Mouse (Mus musculus): Measurements from ENCODE around the gene Il12b.
"Not testable (repeated sequence)": the region's sequence is repeated elsewhere in the genome, so short reads cannot be mapped to it uniquely, and the experiment has no call there.

Il12b gene

DNA sequence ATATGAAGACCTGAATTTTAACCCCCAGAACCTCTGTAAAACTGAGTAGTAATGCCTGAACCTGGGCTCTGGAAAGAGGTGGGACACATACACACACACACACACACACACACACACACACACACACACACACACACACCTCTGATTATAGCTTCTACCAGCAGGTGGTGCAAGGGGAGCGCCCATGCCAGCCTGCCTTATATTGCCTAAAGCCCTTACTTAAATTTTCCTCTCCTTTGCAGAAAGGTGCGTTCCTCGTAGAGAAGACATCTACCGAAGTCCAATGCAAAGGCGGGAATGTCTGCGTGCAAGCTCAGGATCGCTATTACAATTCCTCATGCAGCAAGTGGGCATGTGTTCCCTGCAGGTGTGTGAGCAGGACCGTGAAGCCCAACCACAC, 12.4 kb downstream of the Il12b start:
- no peak for DNase-seq (ENCODE audit: low read depth)

DNA sequence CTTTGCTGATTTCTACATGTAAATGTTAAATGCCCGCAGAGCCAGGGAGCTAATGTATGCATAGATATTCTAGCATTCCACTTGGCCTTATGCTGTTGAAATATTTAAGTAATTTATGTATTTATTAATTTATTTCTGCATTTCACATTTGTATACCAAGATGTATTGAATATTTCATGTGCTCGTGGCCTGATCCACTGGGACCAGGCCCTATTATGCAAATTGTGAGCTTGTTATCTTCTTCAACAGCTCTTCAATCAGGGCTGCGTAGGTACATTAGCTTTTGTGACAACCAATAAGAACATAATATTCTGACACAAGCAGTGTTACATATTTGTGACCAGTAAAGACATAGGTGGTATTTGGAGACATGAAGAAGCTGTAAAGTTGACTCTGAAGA, 13.5 kb downstream of the Il12b start:
- DNase-seq (ENCODE audit: low read depth): no peak

DNA sequence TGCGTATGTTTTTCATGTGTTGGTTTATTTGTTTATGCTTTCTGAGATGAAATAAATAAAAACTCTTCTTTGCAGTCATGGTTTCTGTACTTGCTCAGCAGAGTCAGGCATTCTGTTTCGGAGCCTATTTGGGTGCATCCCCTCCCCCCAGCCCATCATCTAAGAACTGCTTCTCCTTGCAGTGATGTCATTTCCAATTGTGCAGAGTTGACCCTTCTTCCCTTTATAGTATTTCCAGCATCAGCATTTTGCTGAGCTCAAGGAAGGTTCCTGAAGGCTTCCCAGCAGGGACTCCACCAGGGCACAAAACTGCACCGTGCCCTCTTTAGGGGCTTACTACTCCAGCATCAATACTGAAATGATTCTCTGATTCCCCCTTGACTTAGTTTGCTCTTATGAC, 14.7 kb downstream of the Il12b start:
- no peak for DNase-seq (ENCODE audit: low read depth)

DNA sequence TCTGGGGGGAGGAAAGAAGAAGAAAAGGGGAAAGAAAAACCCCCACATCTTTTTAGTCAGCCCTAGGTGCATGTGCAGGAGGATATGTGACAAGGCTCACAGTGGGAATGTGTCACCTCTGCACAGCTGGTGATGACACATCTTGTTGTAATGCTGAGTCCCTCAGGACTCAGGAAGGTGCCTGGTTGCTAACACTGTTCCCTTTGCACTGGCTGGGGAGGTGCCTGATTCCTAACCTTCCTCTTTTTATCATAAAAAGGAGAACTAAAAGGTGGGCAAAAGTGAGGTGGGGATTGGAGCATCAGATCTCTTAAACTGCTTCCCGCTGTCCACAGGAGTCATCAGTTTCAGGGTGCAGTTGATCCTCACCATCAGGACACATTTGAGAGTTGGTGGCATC, 17.5 kb downstream of the Il12b start:
- no peak for DNase-seq (ENCODE audit: low read depth)

DNA sequence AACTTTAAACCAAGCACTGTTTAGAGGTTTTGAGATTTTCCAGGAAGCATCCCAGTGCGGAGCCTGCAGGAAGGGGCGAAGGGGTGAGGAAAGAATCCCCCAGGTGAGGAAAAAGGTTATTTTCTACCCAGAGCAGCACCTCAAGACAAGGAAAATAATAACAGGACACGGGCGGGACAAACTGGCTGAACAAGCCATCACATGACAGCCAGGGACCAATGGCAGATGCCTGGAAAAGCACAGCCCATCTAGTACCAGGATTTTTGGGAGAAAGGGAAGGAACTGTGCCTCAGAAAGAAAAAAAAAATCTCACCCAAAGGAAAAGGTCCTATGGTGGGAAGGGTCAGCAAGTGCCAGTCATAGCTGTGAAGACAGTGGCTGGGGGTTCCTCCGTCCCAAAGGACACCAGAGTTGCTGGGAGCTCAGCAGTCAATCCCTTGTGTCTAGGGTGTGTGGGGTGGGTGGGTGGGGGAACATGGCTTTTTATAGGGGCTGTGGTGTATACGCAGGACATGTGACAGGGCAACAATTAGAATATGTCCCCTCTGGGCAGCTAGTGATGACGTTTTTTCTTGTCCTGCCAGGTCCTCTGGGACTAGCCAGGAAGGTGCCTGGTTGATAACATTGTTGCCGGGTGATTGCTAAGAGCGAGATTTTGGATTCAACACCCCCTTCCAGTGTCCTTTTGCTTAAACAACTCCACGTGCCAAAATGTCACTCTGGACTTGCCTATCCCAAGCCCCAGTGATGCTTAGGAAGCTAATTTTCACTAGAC, 22.7 kb downstream of the Il12b start:
- DNase-seq (ENCODE audit: low read depth): no peak

DNA sequence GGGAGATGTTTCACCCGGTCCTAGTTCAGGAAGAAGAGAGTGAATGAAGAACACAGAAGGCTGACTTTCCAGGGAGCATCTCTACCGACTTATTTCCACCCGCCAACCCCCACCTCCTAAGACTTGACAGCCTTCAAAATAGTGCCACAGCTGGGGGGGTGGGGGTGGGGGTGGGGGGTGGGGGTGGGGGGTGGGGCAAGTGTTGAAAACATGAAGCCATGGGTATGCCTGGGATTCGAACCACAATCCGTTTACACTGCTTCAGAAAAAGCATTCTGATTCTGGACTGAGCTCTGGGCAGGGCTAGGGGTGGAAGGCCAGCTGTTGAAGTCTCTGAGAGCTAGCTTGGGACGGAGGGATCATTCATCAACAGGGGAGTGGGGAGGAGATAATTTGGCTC, 23.4 kb downstream of the Il12b start:
- DNase-seq (ENCODE audit: low read depth): no peak

DNA sequence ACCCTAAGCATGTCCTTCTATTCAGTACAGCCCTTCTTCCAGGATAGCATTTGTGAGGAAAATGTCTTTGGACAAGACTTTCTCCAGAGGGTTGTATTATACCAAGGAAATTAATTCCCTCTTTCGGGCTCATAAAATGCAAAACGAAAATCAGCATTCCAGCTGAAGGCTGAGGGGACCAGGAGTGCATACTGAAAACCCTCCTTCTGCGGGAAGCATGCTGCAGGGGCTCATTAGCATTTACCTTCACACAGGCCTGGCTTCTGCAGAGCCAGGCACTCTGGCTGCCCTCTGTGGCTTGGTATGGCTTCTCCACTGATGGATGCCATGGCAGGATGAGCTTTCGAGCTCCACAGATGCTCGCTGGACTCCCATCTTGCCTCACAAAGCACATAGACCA, 24.1 kb downstream of the Il12b start:
- no peak for DNase-seq (ENCODE audit: low read depth)

DNA sequence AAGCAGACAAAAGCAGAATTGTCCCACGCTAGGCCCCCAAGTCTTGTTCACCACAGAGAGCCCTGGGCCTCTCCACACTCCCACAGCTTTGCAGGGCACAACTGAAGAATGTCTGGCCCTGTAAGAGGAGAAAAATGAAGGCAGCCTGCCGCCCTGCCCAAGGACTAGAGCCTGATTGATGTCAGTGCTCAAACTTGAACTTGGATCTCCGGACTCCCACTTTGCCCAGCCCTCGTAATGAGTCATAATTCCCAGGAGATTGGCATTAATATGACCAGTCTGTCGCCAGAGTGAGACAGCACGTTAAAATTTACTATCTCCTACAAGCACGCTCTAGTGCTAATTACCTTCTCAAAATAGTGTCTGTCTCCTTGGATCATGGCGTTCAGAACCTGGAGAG, 25.1 kb downstream of the Il12b start:
- no peak for DNase-seq (ENCODE audit: low read depth)

DNA sequence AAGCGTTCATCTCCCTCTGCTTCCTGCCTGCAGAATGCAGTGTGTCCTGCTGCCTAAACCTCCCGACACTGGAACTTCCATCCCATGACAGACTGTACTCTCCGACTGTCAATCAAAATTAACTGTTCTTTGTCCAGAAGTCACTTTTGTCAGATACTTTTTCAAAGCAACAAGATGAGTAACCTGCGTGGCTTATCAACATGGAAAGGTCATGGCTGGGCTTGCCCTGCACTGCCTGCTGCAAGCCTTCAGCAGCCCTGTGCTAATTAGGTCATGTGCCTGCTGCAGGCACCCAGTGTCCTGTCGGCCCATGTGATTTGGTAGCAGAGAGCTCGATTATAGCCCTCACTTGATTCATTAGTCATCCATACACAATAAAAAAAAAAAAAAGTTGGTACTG, 25.8 kb downstream of the Il12b start:
- no peak for DNase-seq (ENCODE audit: low read depth)

DNA sequence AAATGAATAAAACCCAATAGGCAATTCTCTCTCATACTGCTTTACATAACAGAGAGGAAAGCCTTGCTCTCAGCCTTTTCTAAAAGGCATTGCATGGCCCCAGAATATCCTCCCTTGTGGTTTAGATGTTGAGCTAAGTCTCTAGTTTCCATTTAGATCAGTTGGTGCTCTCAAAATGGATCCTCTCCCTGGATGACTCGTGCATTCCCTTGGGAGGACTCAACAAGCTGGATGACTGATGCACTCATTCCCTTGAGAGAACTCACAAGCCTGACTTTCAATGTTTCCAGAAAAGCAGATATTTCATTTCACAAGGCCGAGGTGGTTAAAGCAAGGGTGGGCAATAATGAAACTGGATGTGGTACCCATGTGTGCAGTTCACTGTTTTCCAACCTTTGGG, 28.1 kb downstream of the Il12b start:
- no peak for DNase-seq (ENCODE audit: low read depth)

DNA sequence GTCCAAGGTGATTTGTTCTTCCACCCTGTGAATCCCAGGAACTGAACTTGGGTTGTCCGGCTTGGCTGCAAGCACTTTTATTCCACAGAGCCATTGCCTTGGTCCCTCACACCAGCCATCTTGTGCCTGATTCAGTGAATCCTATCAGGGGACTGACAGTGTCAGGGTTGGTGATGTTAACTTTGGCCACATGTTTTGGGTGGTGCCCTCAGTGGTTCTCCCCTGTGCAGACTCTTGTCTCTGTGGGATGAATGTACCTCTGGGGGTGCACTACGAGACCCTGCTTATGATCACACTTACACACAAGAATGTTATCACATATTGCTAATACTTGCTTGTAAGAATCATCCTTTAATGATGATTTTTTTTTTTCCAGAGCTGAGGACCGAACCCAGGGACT, 30.2 kb downstream of the Il12b start:
- no peak for DNase-seq (ENCODE audit: low read depth)

DNA sequence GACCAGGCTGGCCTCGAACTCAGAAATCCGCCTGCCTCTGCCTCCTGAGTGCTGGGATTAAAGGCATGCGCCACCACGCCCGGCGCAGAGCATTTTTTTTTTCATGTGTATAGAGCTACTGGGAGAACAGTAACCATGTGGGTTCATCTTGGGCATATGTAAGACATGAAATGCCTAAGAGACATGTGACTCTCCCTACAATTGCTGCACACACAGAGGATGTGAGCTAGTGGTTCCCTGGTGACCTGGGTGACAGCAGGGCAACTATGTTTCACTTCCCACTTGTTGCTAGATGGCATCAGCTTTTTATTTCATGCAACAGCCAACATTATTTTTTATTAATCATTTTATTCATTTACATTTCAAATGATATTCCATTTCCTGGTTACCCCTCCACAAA, 37.9 kb downstream of the Il12b start:
- no peak for DNase-seq (ENCODE audit: low read depth)

DNA sequence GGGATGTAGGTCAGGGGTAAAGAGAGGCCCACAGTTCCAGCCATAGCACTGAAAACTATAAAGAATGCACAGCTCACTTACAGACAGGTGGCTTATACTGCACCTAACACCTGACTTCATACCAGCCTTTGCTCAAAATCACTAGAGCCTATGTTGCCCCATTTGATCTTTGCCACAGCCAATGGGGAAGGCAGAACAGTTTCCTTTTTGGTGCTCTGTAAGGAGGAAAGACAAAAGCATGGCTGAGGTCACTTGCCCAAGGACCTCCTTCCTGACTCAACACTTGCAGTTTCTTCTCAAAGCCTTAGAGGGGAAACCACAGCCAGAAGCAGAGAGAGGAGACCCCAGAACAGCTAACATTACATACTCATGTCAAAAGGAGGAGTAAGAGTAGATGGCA, 51.2 kb downstream of the Il12b start:
- no peak for DNase-seq (ENCODE audit: low read depth)

DNA sequence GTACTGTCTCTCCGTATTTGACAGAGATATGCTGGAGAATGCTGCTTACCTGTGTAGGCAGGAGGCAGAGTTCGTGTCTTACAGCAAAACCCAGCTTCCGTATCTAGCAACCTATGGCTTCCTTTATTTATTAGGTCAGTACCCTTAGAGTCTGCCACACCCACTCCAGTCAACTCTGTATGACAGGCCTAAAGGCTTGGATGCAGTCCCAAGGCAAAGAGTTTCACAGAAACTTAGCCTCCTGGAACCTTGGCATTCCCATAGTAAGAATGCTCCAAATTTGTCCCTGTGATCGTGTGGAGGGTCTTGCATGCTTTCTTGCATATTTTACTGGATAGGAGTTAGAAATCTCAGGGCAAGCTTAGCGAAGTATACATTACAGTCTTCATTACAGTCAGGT, 52.2 kb downstream of the Il12b start:
- DNase-seq (ENCODE audit: low read depth): not testable (repeated sequence)

DNA sequence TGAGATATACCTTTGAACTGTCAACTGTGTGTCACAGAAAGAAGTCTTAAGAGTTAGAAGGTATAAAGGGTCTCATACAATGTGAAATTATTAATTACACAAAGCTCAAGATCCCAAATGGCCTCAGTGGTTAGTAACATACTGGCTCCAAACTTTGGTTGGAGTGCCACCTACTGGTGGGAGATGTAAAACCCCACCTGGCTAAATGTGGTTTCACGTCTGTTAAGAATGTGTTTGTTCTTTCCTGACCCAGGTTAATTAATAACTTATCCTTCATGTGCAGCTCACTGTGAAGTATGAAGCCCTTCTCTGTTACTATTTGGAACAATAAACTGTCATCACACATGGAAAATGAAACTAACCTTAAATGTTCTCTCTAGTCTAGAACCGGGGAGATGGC, 53.6 kb downstream of the Il12b start:
- peak; percentile 54 for DNase-seq (ENCODE audit: low read depth)

DNA sequence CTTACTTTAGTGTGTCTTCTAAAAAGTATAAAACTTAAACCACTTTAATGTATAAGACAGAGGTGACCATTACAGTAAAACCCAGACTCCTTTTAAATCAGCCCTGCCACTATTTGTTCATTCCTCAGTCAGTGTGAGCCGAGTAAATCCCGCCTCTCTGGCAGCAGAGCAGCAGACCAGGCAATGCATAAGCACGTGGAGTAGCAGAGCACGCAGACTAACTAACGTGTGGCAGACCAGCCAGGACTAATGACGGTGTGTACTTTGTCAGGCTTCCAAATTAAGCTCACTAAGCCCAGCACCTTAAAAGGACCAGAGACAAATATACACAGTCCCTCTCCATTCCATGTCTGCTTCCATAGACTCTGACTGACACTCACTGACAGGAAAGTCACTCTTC, 61.6 kb downstream of the Il12b start:
- DNase-seq (ENCODE audit: low read depth): no peak
